Mouse (Mus musculus) 3134 (cell line): Measurements from ENCODE around the gene Slc13a3.

Experiments used
- DNase-seq: peaks from one replicate; pipeline ENCODE4 v3.0.0-alpha.2; 2011; ENCODE audit warnings: low spot score; ENCODE audit not compliant: insufficient read length; ENCODE audit errors: extremely low read depth

Gene Slc13a3

DNA sequence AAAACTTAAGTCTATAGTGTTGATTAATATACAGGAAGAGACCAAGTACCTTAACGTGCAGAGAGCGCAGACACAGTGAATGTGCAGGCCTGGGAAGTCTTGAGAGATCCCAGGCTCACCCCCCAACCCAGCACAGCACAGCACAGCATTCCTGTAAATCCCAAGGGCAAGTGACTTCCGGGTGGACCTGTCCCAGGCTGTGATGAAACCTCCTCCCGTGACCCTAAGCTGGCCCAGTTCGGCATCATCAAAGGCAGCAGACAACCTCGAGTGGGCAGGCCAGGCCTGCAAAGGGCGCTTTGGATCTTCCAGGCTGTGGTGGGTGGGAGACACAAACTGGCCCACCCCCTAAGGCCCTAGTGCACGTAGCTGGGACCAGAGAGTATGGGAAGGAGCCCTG, 9.0 kb upstream of the Slc13a3 start:
- DNase-seq, result no peak

GRCm38 (mm10) chr2:165475850-165476249, 2.8 kb upstream of the Slc13a3 start:
- DNase-seq, result no peak

- DNase-seq, result no peak
These were observed 2.4 kb upstream of the Slc13a3 start for GRCm38 (mm10) chr2:165475412-165475811.

DNA sequence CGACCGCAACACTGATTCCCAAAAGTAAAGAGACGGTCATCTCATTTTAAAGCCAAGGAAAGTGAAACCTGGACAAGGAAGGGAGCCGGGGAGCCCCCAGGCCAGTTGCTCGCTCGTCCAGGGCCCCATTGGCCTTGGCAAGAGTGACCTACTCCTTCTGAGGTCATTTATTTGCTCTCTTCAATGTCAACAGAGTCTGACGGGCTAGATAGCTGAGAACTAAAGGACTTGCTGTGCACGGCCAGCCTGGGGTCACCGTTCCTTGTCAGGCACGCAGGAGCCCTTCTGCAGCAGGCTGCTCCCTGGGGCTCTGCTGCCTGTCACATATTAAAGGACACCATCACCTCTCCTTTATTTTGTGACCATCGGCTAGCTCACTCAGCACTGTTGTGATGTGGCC, 1.1 kb downstream of the Slc13a3 start:
- DNase-seq, result no peak

DNA sequence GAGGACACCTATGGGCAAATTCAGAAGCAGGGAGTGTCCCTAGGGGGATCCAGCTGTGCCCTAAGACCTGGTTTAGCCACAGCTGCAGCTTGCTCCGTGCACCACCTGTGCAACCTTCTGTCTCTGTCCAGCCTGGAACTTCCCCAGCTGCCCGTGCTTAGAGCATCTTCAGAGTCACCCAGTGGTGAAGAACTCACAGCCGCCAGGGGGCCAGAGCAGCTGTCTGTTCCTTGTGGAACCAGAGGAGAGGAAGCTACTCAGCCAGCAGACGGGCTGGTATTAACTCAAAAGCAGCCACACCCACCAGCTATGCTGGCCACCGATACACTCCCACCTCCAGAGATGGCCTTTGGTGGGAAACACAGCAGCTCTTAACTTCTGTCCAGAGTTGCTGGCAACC, 2.9 kb downstream of the Slc13a3 start:
- no peak for DNase-seq

DNA sequence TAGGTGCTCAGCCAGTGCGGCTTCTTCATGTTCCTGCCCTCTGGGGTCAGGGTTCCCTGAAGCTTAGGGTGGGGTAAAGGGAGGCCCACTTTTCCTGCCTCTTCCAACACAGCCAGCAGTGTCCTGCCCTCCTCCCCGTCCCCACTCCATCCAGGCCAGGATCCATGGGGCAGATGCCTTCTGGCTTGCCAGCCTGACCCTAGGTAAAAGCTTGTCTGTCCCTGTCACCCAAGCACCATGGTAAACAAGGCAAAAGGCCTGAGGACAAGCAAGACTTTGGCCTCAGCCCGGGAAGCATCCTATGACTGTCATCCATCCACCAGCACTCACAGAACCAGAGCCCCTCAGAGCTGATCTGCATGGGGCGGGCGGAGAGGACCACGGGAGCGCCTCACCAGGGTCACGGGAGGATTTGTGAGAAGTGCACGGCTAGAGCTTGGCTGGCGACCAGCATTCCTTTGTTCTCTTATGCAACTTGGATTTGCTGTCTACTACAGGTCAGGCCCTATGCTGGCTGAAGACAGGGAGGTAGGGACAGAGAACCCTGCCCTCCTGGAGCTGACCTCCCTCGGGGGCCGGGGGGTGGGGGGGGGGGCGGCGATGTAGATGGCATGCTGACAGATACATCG, 5.1 kb downstream of the Slc13a3 start:
- no peak for DNase-seq

DNA sequence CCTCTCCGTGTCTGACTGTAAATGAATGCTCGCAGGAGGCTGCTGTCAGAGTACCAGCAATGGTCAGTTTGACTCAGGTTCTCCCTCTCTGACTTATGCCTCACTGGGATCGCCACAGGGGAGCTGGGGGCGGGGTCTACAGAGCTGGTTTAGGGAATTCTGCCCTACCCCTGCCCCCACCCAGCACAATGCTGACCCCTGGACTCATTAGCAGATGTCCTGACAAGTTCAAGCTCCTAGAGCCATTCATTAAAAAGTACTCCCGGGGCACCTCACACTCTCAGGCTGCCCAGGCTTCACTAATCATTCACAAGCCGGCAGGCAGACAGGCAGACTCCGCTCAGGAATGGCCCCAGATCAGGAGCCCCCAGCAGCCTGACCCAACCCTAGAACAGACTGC, 13.4 kb downstream of the Slc13a3 start:
- no peak for DNase-seq

DNA sequence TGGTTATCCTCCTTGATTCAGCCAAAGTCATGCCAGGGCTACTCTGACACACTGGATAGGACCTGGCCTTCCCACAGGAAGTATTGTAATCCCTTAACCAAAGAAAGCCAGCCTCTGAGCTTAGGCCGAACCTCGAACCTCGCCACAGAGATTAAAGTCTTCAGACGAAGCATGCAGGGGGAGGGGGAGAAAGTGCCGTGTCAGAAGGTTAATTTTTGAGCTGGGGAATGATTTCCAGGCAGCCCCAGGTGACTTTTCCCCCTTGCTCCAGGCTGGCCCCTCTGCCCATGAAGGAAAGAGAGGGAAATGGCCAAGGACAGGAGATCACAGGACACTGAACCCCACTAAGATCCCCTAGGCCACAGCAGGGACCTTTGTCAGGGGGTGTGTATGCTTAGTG, 14.8 kb downstream of the Slc13a3 start:
- DNase-seq, result no peak

GRCm38 (mm10) chr2:165456710-165457109, 16.3 kb downstream of the Slc13a3 start:
- DNase-seq, result no peak

- no peak for DNase-seq
These were observed 20.0 kb downstream of the Slc13a3 start for GRCm38 (mm10) chr2:165452730-165453693.

DNA sequence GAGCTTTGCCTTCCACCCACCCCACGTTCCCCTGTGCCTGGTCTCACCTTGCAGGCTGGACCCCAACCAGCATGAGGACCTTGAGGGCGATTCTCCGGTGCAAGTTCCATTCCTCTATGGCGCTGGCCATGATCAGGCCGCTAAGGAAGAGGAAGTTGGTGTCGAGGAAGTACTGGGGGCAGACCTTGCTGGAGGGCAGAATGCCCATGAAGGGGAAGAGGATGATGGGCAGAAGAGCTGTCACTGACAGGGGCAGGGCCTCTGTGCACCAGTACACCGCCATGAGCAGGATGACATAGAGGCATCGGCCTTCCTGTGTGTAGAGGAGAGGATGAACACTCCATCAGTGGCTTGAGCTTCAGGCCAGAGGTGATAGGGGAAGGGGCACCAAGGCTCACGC, 24.6 kb downstream of the Slc13a3 start:
- DNase-seq, result no peak

GRCm38 (mm10) chr2:165444861-165445260, 28.2 kb downstream of the Slc13a3 start:
- no peak for DNase-seq

- no peak for DNase-seq
These were observed 30.0 kb downstream of the Slc13a3 start for GRCm38 (mm10) chr2:165442981-165443380.

DNA sequence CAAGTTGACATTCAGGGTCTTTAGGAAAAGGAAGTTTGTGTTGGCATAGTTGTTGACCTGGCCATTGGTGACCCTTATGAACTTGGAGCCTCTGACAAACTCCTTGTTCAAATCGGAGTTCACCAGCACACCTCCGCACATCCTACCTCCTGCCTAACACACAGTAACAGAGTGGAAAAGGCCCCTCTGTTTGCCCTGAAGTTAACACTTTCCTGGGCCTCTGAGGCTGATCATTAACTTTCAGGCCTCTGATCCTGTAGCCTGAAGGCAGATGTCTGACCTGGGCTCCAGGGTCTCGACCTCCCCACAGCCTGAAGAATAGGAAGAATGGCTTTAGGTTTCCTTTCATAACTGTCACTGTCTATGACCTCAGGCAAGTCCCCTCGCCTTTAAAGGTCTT, 31.4 kb downstream of the Slc13a3 start:
- DNase-seq, result no peak

DNA sequence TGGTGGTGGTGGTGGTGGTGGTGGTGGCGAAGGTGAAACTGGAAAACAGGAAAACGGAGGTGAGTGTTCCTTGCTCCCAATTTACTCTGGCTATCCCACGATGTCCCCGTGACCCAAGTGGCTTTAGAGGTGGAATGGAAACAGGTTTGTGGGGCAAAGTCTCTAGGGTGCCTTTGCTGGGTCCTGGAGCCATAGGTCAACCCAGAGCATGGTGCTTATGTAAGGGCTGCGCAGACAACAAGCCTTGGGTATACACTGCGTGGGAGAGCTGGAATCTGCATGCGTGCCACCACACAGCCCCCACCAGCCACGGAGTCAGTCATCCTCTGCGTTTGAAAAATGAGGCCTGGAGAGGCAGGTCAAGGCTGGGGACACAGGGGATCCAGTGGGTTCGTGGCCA, 33.4 kb downstream of the Slc13a3 start:
- no peak for DNase-seq

GRCm38 (mm10) chr2:165438881-165439280, 34.1 kb downstream of the Slc13a3 start:
- DNase-seq, result no peak

DNA sequence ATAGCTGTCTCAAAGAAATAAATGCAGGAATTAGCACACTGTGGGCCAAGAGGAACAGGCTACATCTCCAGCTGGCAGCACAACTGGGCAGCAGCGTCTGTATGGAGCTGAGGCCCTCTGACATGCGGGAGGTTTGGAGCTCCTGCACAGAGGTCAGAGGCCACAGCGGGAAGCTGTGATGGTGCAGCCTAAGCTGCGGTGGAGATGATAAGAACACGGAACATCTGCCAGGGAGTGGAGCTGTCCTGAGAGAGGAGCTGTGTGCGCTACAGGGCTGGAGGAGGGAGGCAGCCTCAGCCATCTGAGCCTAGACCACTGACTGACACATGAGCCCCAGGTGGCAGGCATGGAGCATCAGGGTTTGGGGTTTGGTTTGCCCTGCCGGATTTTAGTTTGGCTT, 44.3 kb downstream of the Slc13a3 start:
- no peak for DNase-seq

DNA sequence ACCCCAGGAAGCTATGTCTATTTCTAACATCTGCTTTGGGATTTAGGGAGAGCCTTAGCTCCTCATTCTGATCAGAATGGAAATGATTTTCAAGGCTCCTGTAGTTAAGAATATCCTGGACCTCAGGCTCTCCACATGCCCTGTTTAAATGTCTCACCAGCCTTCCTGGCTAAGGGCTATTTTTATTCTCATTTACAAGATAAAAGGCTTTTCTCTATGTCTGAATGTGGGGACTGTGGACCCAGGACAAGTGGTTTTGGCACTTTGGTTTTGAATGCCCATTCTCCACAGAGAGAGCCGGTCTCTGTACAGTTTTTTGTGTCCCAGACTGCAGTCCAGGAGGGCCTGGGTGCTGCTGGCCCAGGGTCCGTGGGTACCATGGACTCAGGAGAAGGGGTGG, 52.8 kb downstream of the Slc13a3 start:
- DNase-seq, result no peak

- DNase-seq, result no peak
These were observed 53.3 kb downstream of the Slc13a3 start for GRCm38 (mm10) chr2:165419670-165420111.

DNA sequence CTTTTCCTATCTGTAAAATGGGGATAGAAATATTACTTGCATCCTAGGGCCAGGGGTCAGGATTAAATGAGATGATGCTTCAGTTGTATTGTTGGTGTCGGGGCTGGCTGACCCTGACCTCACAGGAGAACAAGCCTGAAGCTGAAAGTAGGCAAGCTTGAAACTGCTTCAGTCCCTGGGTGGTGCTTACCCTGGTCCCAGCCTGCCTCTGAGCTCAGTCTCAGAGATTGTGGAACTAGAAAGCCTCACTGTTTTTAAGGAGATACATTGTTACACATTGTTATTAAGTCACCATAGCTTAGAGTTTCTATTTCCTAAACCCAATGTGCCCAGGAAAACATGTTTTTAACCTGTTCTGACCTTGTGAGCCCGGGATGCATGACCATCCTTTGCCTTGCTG, 54.5 kb downstream of the Slc13a3 start:
- DNase-seq, result no peak

DNA sequence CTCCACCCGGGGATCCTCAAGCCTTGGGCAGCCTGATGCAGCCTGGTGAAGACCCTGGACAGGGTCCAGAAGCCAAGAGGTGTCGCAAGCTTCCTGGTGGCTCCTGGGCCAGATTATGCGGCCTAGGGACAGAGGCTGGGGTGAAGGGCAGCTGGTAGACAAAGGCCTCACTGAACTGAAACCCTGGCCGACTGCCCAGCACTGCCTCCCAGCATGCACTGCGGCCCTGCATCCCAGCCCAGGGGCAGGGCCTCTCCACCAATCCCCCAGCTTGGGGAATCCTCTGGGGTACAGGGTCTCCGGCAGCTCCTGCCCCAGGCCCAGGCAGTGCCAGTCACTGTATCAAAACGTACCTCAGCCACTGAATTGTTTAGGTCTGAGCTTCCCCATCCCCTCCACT, 55.7 kb downstream of the Slc13a3 start:
- DNase-seq, result peak; percentile 55

DNA sequence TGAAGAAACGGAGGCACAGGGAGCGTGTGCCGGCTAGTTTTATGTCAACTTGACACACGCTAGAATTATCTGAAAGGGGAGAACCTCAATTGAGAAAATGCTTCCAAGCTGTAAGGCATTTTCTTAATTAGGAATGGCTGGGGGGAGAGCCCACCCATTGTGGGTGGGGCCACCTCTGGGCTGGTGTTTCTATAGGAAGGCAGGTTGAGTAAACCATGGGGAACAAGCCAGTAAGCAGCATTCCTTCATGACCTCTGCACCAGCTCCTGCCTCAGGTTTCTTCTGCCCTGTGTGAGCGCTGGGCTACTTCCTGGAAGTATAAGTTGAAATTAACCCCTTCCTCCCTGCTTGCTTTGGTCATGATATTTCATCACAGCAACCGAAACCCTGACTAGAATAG, 57.2 kb downstream of the Slc13a3 start:
- DNase-seq, result no peak
